Mouse (Mus musculus): ENCODE measurements around the gene Hypk. TPM values are rescaled to one million over a fixed set of nuclear protein-coding genes. Genes with fewer than 3 reads are reported as not detected.
A peak's percentile ranks its signal among the peaks of the same experiment; 100 is the strongest.

Hypk gene
- 125 and 129 TPM in 2 replicates for polyA plus RNA-seq (2016; fragmentation: Nextera tagmentation; extraction: Ambion mirVana)

- 85% methylated on average over 4 of the region's 4 CpGs for WGBS
Observed at GRCm38 (mm10) chr2:121452990-121453389, at the start of gene Hypk. Gene Hypk, plus strand, starts transcription at chr2:121453290.

GRCm38 (mm10) chr2:121403296-121403695 lies 49.8 kb upstream of the Hypk start:
- H3K27me3 ChIP-seq (ENCODE audit: low read depth, poor library complexity, severe bottlenecking) = no peaks in the 10 kb centered on the region
- H3K9me3 ChIP-seq (replicated peaks) = no peaks in the 10 kb centered on the region
- no peak overlapping the region for H3K27ac ChIP-seq (replicated peaks)
- no peaks in the 10 kb centered on the region for H3K36me3 ChIP-seq
- DNase-seq (ENCODE audit: low spot score) = no peak
- no peak overlapping the region for H3K4me3 ChIP-seq
- H3K4me1 ChIP-seq = no peaks in the 10 kb centered on the region

More at GRCm38 (mm10) chr2:121452990-121453389, at the start of gene Hypk:
- no peaks in the 10 kb centered on the region for H3K9me3 ChIP-seq (replicated peaks)
- DNase-seq (ENCODE audit: low spot score) = no peak
- peaks cover 42% of the 10 kb centered on the region for H3K4me1 ChIP-seq
- no peaks in the 10 kb centered on the region for H3K27me3 ChIP-seq (ENCODE audit: low read depth, poor library complexity, severe bottlenecking)
- no peak within 1 kb of the TSS for H3K27ac ChIP-seq (replicated peaks)
- H3K4me3 ChIP-seq = 0 out of 2 replicates have a peak within 1 kb of the TSS, but pooled peaks have one; percentile 2
- H3K36me3 ChIP-seq = peaks cover 36% of the 10 kb centered on the region

- 36% methylated on average over 4 of the region's 4 CpGs for WGBS
- peak; percentile 34 for DNase-seq (ENCODE audit: low spot score)
- H3K27me3 ChIP-seq (ENCODE audit: low read depth, poor library complexity, severe bottlenecking) = no peaks in the 10 kb centered on the region
Observed at GRCm38 (mm10) chr2:121408160-121408559, 44.9 kb upstream of the Hypk start.

DNA sequence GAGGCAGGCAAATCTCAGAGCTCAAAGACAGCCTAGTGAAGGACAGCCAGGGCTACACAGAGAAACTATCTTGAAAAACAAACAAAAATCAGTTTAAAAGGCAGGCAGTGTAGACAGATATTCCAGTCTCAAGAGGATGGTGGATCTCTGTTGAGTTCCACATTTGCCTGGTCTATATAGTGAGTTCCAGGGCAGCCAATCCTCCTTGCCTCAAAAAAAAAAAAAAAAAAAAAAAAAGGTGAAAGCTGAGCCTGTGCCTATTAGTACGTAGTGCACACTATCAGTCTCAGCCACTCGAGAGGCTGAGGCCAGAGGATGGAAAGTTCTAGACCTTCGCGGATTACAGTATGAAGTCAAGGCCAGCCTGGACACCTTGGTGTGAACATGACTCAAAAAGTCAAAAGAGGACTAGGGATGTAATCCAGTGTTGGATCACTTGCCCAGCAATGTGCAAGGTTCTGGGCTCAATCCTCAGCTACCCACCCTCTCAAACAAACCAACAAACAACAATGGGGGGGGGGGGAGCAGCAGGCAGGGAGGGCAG lies 40.2 kb upstream of the Hypk start:
- peak overlapping the region; percentile 97 for H3K4me3 ChIP-seq
- no peaks in the 10 kb centered on the region for H3K27me3 ChIP-seq (ENCODE audit: low read depth, poor library complexity, severe bottlenecking)
- H3K27ac ChIP-seq (replicated peaks) = peak overlapping the region; percentile 98
- H3K4me1 ChIP-seq = peaks cover 31% of the 10 kb centered on the region
- H3K36me3 ChIP-seq = peaks cover 25% of the 10 kb centered on the region
- peak; percentile 11 for DNase-seq (ENCODE audit: low spot score)
- no peaks in the 10 kb centered on the region for H3K9me3 ChIP-seq (replicated peaks)
- 23% methylated on average over 4 of the region's 4 CpGs for WGBS

More at GRCm38 (mm10) chr2:121408160-121408559, 44.9 kb upstream of the Hypk start:
- Histone ChIP-seq H3K9me3 (replicated peaks) (no peaks in the 10 kb centered on the region), H3K4me3 (no peak overlapping the region), H3K36me3 (no peaks in the 10 kb centered on the region), H3K27ac (replicated peaks) (no peak overlapping the region), H3K4me1 (peaks cover 7% of the 10 kb centered on the region)

DNA sequence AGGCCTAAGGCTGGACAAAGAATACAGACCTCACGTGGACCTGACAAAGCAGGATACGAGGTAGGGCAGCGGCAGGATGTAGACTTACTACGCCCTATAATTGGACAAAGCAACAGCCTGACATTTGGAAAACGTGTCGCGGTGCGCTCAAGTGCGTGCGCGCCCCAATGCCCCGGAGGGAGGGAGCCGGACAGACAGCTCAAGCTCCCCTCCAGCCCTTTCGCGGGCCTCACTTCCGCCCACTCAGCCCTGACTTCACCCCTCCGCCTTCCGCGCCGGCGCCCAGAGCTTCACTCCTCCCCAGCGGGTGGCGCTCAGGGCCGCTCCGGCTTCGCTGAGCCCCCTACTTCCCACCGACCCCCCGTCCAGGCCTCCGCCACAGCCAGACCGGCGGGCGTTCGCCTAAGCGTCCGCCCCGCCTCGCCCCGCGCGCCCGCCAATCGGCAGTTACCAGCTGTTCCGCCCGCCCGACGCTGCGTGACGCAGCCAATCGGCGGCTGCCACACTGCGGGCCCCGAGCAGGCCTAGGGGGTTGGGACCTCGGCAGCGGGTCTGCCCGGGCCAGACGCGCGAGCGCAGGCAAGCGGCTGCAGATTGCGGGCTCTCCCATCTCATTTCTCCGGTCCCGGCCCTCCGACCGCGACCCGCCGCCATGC lies 39.6 kb upstream of the Hypk start, which contains the start of the genes Pdia3 and Catsper2:
Gene Pdia3 (plus strand): TSS at position 389 of the 656 bp plus-strand sequence.
Gene Catsper2 (minus strand): TSS at position 406 of the 656 bp plus-strand sequence.
- Histone ChIP-seq H3K36me3 (peaks cover 31% of the 10 kb centered on the region), H3K4me3 (peak within 1 kb of the TSS; percentile 97), H3K27me3 (ENCODE audit: low read depth, poor library complexity, severe bottlenecking) (no peaks in the 10 kb centered on the region), H3K9me3 (replicated peaks) (no peaks in the 10 kb centered on the region), H3K27ac (replicated peaks) (peak within 1 kb of the TSS; percentile 98), H3K4me1 (peaks cover 31% of the 10 kb centered on the region)
- peak; percentile 98 for DNase-seq (ENCODE audit: low spot score)
- under 1% methylated on average over 68 of the region's 68 CpGs for WGBS

GRCm38 (mm10) chr2:121414139-121414685 lies 38.9 kb upstream of the Hypk start:
- WGBS = under 1% methylated on average over 32 of the region's 32 CpGs
- Histone ChIP-seq H3K36me3 (peaks cover 38% of the 10 kb centered on the region), H3K27ac (replicated peaks) (peak overlapping the region; percentile 98), H3K4me3 (peak overlapping the region; percentile 97), H3K27me3 (ENCODE audit: low read depth, poor library complexity, severe bottlenecking) (no peaks in the 10 kb centered on the region), H3K9me3 (replicated peaks) (no peaks in the 10 kb centered on the region), H3K4me1 (peaks cover 31% of the 10 kb centered on the region)
- DNase-seq (ENCODE audit: low spot score) = no peak

GRCm38 (mm10) chr2:121415103-121415502 lies 38.0 kb upstream of the Hypk start:
- Histone ChIP-seq H3K9me3 (replicated peaks) (no peaks in the 10 kb centered on the region), H3K4me3 (peak overlapping the region; percentile 97), H3K36me3 (peaks cover 44% of the 10 kb centered on the region), H3K4me1 (peaks cover 31% of the 10 kb centered on the region), H3K27ac (replicated peaks) (no peak overlapping the region), H3K27me3 (ENCODE audit: low read depth, poor library complexity, severe bottlenecking) (no peaks in the 10 kb centered on the region)
- DNase-seq (ENCODE audit: low spot score) = no peak
- 76% methylated on average over 3 of the region's 3 CpGs for WGBS

GRCm38 (mm10) chr2:121415591-121415990 lies 37.5 kb upstream of the Hypk start:
- WGBS = 93% methylated on average over 3 of the region's 3 CpGs
- DNase-seq (ENCODE audit: low spot score) = no peak
- peaks cover 48% of the 10 kb centered on the region for H3K36me3 ChIP-seq

DNA sequence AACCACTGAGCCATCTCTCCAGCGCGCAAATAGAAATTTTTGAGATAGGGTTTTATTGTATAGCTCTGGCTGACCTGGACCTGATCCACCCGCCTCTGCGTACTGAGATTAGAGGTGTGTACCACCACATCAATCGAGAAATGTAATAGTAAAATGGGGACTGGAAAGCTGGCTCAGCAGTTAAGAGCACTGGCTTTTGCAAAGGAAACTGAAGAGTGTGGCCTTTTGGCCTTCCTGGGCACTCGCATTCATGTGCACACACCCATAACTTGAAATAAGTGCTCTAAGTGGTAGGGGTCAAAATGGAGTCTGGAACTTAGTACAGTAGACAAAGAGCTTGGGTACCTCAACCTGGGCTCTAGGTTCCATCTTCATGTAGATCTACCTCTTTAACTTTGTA lies 36.7 kb upstream of the Hypk start:
- Histone ChIP-seq H3K9me3 (replicated peaks) (no peaks in the 10 kb centered on the region), H3K36me3 (peaks cover 55% of the 10 kb centered on the region), H3K27me3 (ENCODE audit: low read depth, poor library complexity, severe bottlenecking) (no peaks in the 10 kb centered on the region), H3K4me3 (peak overlapping the region; percentile 97; the same call in 1 of the 2 replicates), H3K4me1 (peaks cover 31% of the 10 kb centered on the region), H3K27ac (replicated peaks) (no peak overlapping the region)
- 93% methylated on average over 6 of the region's 6 CpGs for WGBS
- DNase-seq (ENCODE audit: low spot score) = no peak

More at GRCm38 (mm10) chr2:121415591-121415990, 37.5 kb upstream of the Hypk start:
- H3K27me3 ChIP-seq (ENCODE audit: low read depth, poor library complexity, severe bottlenecking) = no peaks in the 10 kb centered on the region
- H3K4me1 ChIP-seq = peaks cover 31% of the 10 kb centered on the region
- no peak overlapping the region for H3K27ac ChIP-seq (replicated peaks)
- H3K9me3 ChIP-seq (replicated peaks) = no peaks in the 10 kb centered on the region
- peak overlapping the region; percentile 97 for H3K4me3 ChIP-seq

- DNase-seq (ENCODE audit: low spot score) = no peak
- no peak overlapping the region for H3K4me3 ChIP-seq
- peaks cover 76% of the 10 kb centered on the region for H3K36me3 ChIP-seq
- H3K27ac ChIP-seq (replicated peaks) = no peak overlapping the region
- WGBS = 95% methylated on average over 3 of the region's 3 CpGs
- no peaks in the 10 kb centered on the region for H3K27me3 ChIP-seq (ENCODE audit: low read depth, poor library complexity, severe bottlenecking)
- H3K9me3 ChIP-seq (replicated peaks) = no peaks in the 10 kb centered on the region
- peaks cover 23% of the 10 kb centered on the region for H3K4me1 ChIP-seq
Observed at GRCm38 (mm10) chr2:121418476-121418875, 34.6 kb upstream of the Hypk start.

DNA sequence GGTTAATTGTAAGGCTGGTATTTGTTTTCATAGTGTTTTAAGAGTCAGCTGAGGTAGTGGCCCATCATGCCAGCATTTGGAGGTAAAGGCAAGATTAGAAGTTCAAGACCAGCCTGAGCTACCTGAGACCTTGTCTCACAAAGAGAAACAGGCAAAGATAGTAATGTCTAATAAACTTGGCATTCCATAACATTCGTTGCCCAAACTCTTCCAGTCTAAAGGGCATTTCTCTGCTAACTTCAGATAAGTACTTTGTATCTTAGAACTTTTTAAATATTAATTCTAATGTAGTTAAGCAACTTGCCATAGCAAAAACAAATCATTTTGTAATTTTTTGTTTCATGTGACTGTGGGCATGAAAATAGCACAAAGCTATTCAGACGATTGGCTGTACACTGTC lies 29.9 kb upstream of the Hypk start:
- 97% methylated on average over 2 of the region's 2 CpGs for WGBS
- Histone ChIP-seq H3K27ac (replicated peaks) (no peak overlapping the region), H3K36me3 (peaks cover 96% of the 10 kb centered on the region), H3K9me3 (replicated peaks) (no peaks in the 10 kb centered on the region), H3K4me3 (no peak overlapping the region), H3K4me1 (no peaks in the 10 kb centered on the region), H3K27me3 (ENCODE audit: low read depth, poor library complexity, severe bottlenecking) (no peaks in the 10 kb centered on the region)
- no peak for DNase-seq (ENCODE audit: low spot score)

DNA sequence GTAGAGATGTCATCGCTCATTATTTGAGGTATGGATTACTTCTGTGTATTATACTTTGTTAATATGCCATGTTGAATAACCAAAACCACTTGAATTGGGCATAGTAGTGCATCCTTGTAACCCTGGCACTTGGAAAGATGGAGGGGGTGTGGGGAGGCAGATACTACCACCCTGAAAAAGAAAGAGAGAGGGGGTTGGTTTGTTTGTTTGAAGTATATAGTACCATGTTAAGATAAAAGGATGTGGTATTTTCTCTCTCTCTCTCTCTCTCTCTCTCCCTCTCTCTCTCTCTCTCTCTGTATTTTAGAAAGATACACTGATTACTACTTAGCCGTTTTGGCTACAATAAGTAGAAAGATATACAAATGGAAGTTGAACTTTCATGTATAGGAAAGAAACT lies 27.2 kb upstream of the Hypk start:
- 96% methylated on average over 2 of the region's 2 CpGs for WGBS

DNA sequence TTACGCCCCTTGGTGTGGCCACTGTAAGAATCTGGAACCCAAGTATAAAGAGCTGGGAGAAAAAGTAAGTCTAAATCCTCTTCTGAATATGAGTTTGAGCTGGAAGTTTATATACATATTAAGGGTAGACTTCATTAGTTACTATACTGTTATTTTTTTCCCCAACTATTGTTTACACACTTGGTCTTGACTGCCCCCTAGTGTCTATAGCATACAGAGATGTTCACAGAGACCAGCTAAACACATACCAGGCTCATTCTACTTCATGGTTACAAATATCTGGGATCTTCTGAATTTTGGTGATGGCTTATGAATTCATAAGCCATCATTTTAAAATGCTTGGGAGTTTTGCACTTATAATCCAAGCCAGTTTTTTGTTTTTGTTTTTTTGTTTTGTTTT lies 18.2 kb upstream of the Hypk start:
- Histone ChIP-seq H3K9me3 (replicated peaks) (no peaks in the 10 kb centered on the region), H3K4me3 (no peak overlapping the region), H3K27ac (replicated peaks) (no peak overlapping the region), H3K36me3 (peaks cover 99% of the 10 kb centered on the region), H3K27me3 (ENCODE audit: low read depth, poor library complexity, severe bottlenecking) (0 out of 2 replicates have a peak, but pooled peaks cover 3% of the 10 kb centered on the region), H3K4me1 (no peaks in the 10 kb centered on the region)
- WGBS = 97% methylated on average over 1 of the region's 1 CpGs
- DNase-seq (ENCODE audit: low spot score) = no peak

More for the DNA sequence above, 27.2 kb upstream of the Hypk start:
- Histone ChIP-seq H3K27me3 (ENCODE audit: low read depth, poor library complexity, severe bottlenecking) (no peaks in the 10 kb centered on the region), H3K4me3 (no peak overlapping the region), H3K36me3 (peaks cover 100% of the 10 kb centered on the region), H3K4me1 (no peaks in the 10 kb centered on the region), H3K9me3 (replicated peaks) (no peaks in the 10 kb centered on the region), H3K27ac (replicated peaks) (no peak overlapping the region)
- DNase-seq (ENCODE audit: low spot score) = no peak

Measured in midbrain, embryonic 10.5 days (tissue).